Mouse (Mus musculus) gastrocnemius, postnatal 14 days (tissue): Measurements from ENCODE around the gene Suclg2. TPM values are rescaled to one million over a fixed set of nuclear protein-coding genes. Genes with fewer than 3 reads are reported as not detected.

Source experiments
- DNase-seq: peaks from one replicate; pipeline ENCODE4 v3.0.0; 2021; ENCODE audit warnings: mixed read lengths
- intact Hi-C: fragments of 180-260 bp; cut with DNase I; formaldehyde crosslinking; loops from one replicate; pipeline ENCODE4 v1.15.1; 2025; ENCODE audit warnings: low total_unique reads
- total RNA-seq, 2 experiments: library from RNA; stranded (reverse); gene quantifications; 2 replicates each; pipeline ENCODE4 v1.2.3; 2021

Gene Suclg2
- total RNA-seq, 2 experiments from 2014 or later: 44.9 to 46.8 TPM

DNA sequence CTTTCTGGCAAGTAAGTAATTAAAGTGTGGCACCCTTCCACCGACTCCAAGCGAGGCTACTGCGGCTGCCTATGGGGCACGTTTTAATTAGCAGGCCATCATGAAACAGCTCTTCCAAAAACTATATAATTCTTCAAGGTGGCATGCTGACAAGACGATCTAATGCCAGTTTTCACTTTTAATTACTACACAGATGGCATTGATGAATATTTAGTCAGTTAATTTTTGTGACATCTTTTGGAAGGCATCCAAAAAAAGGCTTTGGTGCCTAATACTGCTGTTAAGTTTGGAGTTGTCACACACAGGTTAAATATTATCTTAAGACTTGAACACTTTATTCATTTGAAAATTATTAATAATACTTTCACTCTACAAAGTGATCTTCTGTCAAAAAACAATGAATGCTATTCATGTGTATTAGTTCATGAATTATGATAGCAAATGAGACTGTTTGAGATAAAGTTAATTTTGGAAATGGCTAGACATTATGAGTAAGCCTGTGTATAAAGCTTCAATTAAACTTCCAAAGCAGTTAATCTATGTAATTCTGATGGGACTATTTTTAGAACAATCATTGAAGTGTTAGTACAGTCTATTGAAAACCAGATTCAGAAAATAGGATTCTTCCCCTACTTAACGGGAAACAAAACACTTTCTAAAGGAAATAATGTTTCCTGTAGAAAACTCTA lies 131.3 kb downstream of the Suclg2 start:
- DNase-seq: no peak
- intact Hi-C loops: no loop called here

DNA sequence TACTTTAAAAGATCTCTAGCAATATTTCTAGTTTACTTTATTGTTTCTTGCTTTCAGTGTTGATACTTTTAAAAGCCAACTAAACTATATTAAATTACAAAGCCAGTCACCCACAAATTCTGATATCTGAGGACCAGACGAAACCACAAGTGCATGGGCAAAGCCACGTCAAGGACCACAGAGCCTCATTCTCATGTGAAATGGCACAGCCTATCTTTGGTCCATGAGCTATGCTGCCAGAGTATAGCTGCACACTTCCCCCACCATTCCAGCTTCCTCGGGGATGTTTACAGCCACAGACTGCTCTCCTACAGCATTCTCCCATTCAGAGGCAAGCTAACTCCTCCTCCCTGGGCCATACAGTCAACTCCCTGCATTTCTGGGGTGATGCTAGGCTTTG lies 136.7 kb downstream of the Suclg2 start:
- DNase-seq: no peak
- intact Hi-C loops: no loop called here

DNA sequence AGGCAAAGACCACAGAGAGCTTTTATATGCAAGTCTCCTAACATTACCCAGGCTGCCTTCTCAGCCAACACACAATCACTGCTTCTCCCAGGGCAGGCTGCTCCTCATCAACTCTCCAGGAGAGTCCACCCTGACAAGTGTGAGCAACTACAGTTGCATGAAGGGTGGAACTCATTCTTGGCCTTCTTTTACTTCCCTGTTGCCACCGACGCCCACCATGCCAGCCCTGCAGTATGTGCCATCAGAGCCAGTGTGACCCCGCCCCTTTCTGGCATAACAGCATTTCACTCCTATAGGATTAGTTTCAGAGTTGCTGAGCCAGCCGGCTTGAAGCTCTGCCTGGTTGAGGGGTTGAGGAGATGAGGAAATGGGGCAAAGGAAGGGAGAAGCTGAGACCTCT lies 138.8 kb downstream of the Suclg2 start:
- DNase-seq: no peak

DNA sequence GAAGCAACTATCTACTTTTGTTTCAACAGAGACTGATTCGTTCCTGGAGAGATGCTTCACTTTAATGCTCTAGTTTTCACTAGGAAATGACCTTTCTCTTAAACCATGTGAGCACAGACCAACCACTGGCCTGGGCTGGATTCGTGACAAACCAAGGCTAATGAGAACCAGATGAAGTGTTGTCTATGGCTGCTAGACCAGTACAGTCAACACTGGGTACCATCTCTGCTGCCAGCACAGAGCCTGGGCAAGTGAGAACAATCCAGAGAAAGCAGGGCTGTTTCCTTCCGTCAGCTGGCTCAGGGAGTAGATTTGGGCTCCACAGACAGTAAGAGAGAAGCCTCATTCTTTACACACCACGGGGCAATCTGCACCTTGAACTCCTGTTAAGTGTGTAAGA lies 143.1 kb downstream of the Suclg2 start:
- no peak for DNase-seq
- intact Hi-C loops: no loop called here

More for the DNA sequence above, 138.8 kb downstream of the Suclg2 start:
- intact Hi-C loops: no loop called here

DNA sequence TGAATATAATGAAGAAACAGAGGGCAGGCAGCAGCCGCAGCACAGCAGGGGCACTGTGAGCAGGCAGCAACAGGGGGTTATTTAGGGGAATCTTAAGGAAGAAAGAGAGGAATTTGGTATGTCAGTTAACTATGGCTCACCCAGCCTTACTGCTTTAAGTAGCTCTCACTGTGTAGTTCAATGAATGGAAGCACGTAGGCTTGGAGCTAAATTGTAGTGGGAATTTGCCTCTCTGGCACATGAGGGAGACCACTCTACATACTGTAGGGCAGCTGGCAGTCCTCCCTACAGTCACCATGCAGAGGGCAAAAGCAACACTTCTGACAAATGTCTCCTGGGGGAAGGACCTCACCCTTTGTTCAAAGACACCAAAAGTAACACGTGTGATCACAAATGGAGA lies 143.7 kb downstream of the Suclg2 start:
- no peak for DNase-seq
- intact Hi-C loops: no loop called here

DNA sequence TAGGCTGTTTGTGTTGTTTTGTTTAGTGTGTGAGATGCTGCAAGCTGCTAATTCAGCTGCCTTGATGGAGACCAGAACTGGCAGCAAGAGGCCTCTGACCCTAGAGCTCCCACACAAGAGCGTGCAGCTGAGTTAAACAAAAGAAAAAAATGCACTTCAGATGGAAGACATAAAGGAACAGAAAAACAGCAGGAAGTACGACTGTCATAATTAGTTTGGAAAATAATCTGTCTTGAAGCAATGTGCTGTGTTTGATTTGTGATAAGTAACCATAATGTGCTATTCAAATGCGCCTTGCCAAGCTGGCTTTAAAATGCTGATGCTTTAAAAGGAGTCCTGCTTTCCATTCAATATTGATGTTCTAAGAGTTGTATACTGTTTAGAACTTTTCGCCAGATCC lies 144.2 kb downstream of the Suclg2 start:
- DNase-seq: no peak
- intact Hi-C loops: no loop called here

DNA sequence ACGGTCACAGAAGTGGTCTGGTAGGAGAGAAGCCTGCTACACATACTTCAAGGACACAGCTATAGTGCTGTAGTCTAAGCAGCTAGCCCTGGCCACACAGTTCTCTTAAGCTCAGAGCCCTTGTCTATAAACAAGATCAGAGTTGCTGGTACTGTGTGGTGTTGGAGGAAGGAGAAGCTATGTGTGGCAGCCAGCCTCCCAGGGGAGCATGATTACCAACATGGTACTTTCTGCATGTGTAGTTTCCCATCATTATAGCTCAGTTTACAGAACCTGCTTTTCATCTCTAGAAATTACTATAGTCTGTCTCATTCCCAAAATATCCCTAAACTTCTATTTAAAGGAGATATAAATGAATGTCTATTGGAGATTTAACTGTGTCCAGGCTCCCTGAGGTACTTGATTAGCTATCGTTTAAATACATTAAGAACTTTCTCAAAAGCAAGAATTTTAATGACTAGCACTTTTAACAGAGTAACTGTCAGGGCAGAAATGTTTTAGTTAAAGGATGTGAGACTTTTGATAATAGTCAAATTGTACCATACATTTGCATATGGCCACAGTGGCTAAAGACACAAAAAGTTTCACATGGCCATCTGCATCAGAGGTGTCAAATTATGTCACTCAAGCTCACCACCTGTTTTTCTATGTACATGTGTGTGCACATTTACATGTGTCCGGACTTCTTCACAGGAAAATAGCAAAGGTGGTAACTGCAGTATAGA lies 145.4 kb downstream of the Suclg2 start:
- intact Hi-C loops: no loop called here

DNA sequence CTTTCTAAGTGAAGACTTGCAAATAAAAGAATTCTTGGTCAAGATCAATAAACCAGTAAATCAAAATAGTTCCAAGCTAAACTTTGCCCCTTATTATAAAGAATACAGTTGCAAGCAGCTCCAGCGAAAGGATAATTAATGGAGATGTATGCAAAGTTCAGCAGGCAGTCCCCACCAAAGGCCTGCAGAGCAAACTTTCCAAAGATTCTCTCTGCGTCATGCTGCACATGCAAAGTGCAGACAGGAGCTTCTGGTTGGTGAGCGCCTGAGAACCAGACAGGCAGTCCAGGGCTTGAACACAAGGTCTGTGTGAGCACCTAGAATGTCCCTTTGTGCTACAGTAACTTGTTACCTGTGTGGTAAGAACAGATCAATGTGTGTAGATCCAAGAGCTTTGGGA lies 147.0 kb downstream of the Suclg2 start:
- intact Hi-C loops: no loop called here
- DNase-seq: no peak

More for the DNA sequence above, 145.4 kb downstream of the Suclg2 start:
- DNase-seq: no peak

DNA sequence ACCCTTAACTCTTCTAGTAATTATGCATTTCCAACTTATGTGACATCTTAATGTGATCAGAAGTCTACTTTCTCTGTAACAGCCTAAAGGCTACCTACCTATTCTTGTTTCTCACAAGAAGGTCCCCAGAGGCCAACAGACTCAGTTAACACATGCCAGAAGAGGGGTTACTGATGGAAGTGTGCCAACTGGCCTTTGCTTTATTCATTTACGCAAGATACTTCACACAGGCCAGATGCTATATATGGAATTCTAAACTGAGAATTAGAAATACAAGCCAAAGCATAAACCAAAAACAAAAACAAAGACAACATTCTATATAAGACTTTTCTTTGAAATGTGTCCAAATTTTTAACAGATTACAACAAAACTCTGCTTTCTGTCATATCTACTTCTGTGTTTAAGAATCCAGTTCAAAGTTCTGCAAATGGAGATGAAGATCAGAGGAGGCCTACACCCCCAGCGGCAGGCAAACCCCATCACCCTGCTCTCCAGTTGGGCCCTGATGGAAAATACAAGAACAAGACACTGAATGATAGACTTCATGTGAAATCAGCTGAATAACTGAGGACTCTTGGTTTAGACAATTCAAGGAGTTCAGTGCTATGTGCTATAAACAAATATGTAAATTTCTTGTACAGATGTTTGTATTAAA lies 155.1 kb downstream of the Suclg2 start:
- intact Hi-C loops: no loop called here
- no peak for DNase-seq

DNA sequence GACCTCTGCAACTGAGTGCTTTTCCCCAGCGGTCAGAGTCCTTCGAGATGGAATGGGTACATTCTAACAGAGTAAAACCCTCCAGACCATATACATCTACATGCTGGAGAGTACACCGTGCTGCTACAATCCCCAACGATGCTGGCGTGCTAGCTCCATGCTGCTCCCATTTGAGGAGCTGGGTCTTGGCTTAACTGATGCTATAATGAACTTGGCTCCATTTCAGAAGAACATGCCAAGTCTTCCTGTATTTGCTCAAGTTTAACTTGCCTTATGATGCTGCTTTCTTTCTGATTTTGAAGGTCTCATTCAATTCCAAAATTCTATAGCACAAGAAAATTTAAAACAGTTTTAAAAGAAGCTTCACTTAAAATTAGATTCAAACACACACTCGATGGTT lies 162.3 kb downstream of the Suclg2 start:
- intact Hi-C loops: no loop called here
- DNase-seq: no peak

DNA sequence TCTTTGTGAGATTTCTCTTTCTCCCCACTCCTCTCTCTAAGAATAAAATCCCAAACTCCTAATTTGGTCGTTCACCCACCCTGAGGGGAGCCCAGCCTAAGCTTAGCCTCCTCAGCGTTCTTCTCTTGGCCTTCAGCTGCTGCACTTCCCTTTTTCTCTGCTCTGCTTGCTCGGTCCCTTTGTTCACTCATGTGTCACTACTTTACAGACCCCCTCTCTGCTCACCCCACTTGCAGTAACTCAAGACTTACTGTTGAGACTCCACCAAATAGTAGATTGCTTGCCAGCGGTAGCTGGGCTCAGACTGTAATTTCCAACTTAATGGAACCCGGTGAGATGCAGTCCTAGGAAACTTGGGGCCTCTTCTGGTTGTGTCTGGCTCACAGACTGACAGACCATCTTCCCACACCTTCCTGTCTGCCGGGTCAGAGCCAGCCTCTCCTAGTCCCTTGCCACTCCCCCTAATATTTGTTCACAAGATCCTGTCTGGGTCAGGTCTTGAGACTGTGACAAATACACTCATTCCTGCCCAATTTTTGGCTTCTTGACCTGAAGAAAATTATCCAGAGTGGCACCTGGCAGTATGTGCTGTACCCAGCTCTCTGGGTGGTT lies 166.2 kb downstream of the Suclg2 start:
- intact Hi-C loops: no loop called here

DNA sequence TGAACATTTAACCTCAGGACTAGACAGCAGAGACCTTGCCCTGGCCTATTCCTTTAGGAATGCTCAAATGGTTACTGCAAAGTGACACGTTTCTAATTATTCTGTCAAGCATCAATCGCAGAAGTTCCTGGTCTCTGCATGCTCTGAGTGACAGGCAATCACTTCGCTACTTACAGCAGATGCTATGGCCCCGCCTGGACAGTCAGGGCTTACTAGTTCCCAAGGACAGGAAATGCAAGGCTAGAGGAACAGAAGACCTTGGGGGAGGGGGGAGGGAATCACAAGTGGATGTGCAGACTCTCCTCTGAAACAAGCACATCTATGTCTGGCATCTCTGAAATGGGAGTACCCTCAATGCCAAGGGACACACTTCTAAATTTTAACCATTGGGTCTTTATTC lies 167.6 kb downstream of the Suclg2 start:
- no peak for DNase-seq
- intact Hi-C loops: no loop called here

More for the DNA sequence above, 166.2 kb downstream of the Suclg2 start:
- no peak for DNase-seq

DNA sequence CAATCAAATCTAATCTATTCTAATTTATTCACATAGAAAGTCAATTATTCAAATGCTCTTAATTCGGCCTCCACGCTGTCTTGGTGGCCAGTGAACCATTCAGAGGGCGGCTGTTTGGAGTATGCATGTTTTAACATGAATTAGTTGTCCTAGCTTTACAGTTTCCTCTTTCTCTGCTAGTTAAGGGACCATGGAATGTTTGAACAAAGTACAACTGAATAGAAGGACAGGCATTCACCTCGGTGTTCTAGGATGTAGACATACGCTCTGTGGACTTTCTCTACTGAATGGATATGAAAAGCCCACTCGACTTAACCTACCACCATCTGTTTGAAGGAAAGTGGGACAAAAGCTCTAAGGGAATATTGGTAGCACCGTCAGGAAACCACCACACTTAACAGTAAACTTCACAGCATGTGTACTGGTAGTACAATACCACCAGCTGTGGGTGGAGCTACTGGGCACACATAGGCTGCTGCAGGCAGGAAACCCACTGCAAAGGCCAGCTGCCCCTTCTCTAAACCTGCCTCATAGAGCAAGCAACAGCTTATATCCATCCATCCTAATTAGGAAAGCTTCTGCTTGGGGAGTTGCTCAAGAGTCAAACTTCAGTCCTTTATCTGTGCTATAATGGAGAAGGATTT lies 172.3 kb downstream of the Suclg2 start:
- intact Hi-C loops: no loop called here
- DNase-seq: no peak

DNA sequence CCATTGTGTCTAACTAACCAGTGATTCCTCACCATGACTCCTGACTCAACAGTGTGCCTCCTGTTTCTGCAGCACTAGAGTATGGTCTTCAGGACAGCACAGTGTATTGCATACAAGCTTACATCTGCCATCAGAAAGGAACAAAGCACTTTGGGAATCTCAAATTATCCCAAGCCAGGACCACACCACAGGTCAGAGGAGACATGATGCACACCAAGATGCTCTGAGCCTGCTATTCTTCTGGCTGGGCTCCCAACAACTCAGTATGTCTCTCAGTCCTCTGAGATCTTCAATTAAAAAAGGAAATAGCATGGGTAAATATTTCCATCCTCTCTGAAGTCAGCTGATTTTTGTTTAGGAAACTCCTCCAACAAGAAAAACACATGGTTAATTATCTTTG lies 172.9 kb downstream of the Suclg2 start:
- DNase-seq: no peak
- intact Hi-C loops: no loop called here

DNA sequence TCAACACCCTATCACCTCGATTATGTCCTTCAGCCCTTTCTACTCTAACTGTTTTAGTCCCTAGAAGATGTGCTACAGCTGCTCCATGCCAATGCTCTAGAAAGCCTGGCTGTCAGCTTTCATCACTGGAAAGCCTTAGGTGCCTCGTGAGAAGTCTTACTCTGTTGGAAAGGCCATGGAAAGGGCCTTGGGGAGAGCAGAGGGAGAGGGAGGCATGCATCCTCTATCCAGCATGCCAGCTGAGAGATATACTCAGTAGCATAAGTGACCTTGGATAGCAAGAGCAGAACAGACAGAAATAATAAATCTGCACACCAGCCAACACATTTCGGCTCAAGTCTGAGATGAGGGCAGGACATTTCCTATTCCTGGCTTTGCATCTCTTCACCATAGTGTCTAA lies 173.3 kb downstream of the Suclg2 start:
- intact Hi-C loops: no loop called here
- no peak for DNase-seq

DNA sequence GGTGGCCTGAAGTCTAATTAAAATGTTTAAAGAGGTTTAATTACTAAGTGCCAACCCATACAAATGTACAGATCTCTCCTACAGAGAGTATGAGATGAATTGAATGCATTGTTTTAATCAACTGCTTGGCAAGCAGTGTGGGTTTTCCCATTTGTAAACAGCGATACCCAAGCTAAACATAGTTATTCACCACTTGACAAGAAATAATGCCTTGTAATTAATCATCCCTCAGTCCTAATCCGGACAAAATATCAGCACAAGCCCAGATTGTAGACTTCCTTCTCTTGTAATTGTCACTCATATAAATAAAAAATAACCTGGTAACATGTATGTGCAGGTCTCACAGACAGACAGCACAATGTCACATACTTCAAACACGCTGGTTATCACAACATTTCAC lies 183.4 kb downstream of the Suclg2 start:
- intact Hi-C loops: no loop called here
- DNase-seq: no peak

DNA sequence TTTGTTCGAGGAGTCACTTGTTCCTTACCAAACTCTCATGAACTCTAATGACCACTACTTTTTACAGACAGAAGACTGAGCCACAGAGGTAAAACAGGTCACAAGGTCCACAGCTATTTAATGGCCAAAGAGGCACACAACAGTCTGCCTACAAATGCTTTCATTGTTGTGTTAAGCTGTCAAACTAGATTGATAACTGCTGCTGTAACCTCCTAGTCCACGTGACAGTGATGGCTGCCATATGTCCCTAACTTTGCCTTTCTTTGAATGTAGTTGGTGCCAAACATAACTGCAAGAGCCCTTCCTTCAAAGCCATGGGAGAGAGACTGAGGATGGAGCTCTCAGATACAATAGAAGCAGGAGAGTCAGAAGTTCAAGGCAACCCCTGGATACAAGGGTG lies 198.8 kb downstream of the Suclg2 start:
- no peak for DNase-seq
- intact Hi-C loops: loop anchor here (10.0 kb wide), 1 partner anchor 165 kb away; no protein-coding TSS in a partner anchor

DNA sequence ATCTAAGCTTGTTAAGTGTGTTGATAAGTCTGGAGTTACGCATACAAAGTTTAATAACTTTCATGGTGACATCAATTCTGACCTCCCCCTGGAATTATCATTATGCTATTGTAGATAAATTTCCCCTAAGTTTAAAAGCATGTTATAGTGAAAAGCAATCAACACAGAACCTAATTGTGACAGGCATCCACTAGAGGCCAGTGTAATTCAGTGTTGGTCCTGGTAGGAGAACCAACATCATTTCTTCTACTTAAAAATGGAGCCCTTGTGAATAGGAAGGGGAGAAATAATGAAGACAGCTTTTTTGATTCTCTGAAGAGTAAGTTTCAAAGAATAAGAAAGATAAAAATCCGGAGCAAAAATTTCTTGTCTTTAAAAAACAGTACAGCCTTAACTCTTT lies 200.2 kb downstream of the Suclg2 start:
- intact Hi-C loops: loop anchor here (10.0 kb wide), 1 partner anchor 166 kb away; no protein-coding TSS in a partner anchor
- DNase-seq: no peak

DNA sequence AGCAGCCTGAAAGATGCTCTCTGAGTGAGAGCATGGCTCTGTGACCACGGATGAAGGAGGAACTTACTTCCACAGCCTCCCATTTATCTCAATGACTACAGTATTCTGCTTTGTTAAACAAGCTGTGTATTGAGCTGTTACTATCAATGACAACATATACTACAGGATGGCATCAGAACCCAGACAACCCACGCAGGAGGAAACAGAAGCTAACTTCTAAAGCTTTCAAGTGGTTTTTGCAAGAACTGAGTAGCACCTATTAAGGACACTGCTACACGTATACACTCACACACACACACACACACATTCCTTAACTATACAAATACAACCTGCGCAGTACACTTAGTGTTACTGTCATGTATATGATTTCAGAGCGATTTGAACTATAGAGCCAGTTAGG lies 202.9 kb downstream of the Suclg2 start:
- DNase-seq: no peak
- intact Hi-C loops: loop anchor here (10.0 kb wide), 1 partner anchor 169 kb away; no protein-coding TSS in a partner anchor

DNA sequence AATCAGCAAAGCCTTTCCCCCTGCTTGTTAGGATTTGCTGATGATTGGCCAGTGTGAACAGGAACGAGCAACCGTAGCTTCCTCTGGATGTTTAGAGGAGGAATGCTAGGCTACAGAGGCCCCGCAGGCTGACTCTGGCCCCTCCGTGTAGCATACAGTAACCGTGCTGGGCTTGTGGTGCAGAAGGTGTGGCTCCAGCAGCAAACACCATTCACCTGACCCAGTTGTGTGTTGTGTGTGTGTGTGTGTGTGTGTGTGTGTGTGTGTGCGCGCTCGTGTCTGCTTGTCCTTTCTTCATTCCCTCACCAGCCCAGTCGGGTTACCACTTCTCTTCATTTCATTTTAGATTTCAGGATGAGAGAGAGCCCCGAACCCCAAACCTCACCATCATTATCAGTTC lies 203.9 kb downstream of the Suclg2 start:
- intact Hi-C loops: loop anchor here (10.0 kb wide), 1 partner anchor 170 kb away; no protein-coding TSS in a partner anchor
- DNase-seq: no peak
